Mouse (Mus musculus): ENCODE measurements at regions not wholly inside any gene's neighbourhood (a gene's known extent, or its start where the extent isn't known, plus 50 kb on each side); places are given as distances from the start of the nearest gene placed in this dataset.

- no peak for DNase-seq
Measured at GRCm38 (mm10) chr4:12766763-12767162, 594.9 kb upstream of the Fam92a start.

GRCm38 (mm10) chr4:12750817-12751216 is 579.0 kb upstream of the Fam92a start:
- no peak for DNase-seq

DNA sequence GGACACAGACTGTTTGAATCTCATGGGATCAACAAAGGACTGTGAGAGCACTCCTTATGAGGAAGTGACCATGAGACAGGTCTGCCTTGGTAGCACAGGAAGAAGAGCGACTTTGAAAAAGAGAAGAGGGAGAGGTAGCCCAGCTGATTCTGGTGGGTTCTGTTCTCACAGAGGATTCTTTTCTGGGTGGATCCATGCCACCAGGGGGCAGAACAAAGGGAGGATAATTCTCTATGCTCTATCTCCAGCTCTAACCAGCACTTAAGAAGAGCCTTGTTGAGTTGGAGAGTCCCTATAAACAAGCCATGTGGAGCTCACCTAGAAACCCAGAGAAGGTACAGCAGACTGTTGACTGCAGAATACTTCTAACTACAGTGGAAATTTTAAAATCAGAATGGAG is 578.1 kb upstream of the Fam92a start:
- DNase-seq, result no peak

GRCm38 (mm10) chr4:12743714-12744327 is 572.0 kb upstream of the Fam92a start:
- no peak for DNase-seq

DNA sequence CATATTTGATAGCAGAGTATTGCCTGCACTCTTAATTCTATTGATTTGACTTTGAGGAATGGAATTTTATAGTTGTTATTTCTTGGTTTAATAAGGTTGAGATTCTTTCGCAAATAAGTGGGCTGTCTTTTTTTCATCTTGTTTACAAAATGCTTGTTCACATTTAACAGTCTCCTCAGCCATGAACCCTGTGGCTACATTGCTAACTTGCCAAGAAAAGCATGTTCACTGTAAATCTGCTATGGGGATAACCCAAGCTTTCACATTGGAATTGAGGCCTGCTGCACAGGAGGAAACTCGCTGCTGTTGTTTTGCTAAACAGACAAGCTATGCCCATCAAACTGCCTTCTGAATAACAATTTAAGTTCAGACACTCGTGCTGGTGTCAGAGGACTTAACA is 564.6 kb upstream of the Fam92a start:
- no peak for DNase-seq

- no peak for DNase-seq
Measured at GRCm38 (mm10) chr4:12700189-12700588, 528.4 kb upstream of the Fam92a start.

DNA sequence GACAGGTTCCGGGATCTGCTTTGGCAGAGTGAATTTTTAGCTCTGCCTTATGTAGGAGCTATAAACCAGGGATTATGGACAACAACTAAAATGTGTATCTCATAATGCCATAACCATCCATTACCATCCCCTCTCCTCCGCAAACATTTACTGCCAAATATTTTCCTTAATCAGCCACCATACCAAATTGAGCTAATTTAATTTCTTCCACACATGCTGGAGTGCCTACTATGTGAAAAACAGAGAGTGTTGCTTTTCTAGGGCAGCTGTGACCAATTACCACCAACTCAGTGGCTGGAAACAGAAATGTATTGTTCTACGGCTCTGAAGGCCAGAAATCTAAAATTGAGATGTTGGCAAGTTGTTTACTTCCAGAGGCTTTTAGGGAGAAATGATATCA is 506.0 kb upstream of the Fam92a start:
- no peak for DNase-seq

GRCm38 (mm10) chr4:12671399-12671798 is 499.6 kb upstream of the Fam92a start:
- DNase-seq, result no peak

GRCm38 (mm10) chr4:12663176-12663575 is 491.4 kb upstream of the Fam92a start:
- DNase-seq, result no peak

DNA sequence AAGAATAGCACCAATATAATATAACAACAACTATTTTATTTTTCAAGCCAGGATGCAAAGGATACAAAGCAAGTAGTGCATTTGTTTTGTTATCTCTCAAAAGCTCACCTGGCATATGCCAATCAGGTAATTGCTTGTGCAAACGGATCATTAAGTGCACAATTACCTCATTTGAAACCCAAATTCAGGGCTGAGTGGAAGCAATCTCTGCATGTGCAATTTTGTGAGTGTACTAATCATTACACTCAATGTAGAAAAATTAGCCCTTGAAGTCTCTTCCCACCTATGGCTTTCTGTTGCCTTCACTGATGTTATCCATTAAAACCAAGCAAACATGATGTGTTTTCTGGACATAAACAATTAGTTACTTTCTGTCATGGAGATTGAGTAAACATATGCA is 490.9 kb upstream of the Fam92a start:
- DNase-seq, result no peak

DNA sequence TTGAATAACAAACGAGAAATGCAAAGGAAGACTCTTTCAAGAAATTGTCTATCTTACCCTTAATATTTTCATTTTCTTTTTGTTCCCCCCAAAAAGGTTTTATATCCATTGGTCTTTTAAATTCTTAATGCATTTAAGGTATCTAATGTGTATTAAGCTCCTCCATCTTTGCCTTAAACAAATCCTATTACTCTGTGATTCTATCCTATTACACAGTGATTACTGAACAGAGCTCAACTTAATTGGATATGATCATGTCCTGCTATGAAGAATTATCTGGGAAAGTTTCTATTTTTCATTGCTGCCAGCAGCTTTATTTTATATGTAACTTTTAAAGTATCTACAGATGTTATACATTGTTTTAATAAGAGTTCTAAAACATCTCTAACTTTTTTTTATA is 487.3 kb upstream of the Fam92a start:
- no peak for DNase-seq

DNA sequence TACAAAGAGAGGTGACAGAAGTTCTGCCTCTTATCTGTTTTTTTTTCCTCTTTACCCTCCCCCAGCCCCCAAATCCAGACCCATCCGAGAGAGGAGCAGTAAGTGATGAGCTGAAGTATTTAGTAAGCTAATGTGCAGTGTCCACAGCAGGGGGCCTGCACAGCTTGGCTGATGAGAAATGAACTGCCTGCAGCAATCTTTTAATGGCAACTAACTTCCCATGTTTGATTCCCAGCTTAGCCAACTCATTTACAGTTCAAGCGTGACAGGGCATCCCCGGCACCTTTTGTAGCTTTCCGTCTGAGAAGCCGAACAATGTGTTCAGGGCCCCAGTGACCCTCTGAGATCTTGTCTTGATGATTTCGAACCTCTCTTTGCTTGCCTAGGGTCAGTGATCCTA is 486.8 kb upstream of the Fam92a start:
- no peak for DNase-seq

- no peak for DNase-seq
Measured at GRCm38 (mm10) chr4:12657820-12658219, 486.0 kb upstream of the Fam92a start.

DNA sequence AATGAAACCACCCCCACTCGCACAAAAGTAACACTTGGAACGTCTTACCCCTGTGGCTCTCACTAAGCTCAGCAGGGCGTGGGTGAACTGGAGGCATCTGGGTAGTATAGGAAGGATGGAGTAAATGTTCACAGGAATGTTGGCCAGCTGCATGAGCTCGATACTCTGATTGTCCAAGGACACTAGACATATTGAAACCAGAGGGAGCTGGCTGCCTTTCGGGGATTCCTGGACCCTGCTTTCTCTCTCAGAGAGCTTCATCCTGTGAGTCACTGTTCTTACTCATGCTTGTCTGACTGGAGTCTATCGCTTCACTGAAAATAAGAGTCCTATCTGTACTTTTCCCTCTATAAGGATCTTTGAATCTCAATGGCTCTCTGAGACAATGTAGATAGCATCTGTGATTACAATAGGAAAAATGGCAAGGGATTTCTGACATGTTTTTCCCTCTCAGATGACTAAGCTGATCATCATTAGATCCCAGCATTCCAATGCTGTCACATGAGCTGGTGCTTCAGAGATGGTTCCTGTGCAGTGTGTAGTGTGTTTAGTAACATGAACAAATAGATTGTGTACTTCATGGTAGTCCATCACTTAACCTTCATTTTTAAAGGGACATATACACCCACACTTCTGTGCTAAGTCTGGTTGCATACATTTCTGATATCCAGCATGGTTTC is 485.2 kb upstream of the Fam92a start:
- no peak for DNase-seq

- DNase-seq, result peak; percentile 26
Measured at GRCm38 (mm10) chr4:12655457-12656228, 483.8 kb upstream of the Fam92a start.

- no peak for DNase-seq
Measured at GRCm38 (mm10) chr4:12654568-12655456, 483.0 kb upstream of the Fam92a start.

- DNase-seq, result no peak
Measured at GRCm38 (mm10) chr4:12647732-12648131, 475.9 kb upstream of the Fam92a start.

- no peak for DNase-seq
Measured at GRCm38 (mm10) chr4:12642525-12642928, 470.7 kb upstream of the Fam92a start.

DNA sequence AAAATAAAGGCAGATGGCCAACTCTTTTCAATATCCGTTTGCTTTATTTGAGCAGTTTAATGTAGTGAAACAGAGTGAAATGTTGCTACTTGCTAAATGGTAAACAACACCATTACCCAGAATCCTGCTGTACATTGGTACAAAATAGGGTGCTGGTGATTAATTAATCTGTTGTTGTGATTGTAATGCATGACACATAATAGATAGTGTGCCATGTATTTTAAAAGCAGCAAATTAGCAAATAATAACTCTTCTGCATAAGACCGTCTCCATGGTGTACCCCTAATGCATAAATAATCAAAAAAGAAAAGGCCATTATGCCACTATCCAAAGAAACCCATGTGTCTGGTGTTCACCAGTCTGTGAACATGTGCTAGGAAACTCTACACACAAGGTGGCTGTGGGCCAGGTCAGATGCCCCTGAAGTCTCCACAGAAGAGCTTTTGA is 457.6 kb upstream of the Fam92a start:
- DNase-seq, result no peak

- DNase-seq, result no peak
Measured at GRCm38 (mm10) chr4:12628702-12629374, 457.0 kb upstream of the Fam92a start.

GRCm38 (mm10) chr4:12627158-12627871 is 455.5 kb upstream of the Fam92a start:
- DNase-seq, result no peak

Data from lung, postnatal 14 days (tissue).